Mouse (Mus musculus): ENCODE measurements around the gene Tmem176b.

DNA sequence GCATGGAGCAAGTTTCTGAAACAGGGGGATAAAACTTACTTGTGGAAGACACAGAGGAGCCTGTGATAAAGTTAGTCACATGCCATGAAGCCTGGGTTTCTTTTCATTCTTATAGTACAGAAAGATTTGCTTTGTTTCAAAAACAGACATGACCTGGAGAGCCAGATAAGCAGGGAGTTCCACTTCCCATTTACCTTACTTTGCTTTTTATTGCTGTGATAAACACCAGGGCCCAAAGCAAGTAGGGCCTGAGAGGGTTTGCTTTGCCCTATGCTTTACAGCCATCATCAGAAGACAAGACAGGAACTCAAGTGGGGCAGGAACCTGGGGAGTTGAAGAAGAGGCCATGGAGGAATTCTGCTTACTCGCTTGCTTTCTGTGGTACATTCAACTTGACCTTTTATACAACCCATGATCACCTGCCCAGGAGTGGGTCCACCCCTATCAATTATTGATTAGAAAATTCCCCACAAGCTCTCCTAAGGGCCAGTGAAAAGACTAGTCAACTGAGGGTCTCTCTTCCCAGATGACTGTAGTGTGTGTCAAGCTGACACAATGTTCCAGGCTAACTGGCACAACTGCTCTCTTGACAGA lies 24.0 kb upstream of the Tmem176b start:
- TF ChIP-seq CTCF (IDR thresholded peaks at IDR 0.05; ENCODE audit: low read depth, low read length) (no peak), POLR2A (IDR thresholded peaks at IDR 0.05; ENCODE audit: borderline replicate concordance, low read depth, low read length) (no peak)
